Mouse (Mus musculus): ENCODE results near the gene Fabp3.

DNA sequence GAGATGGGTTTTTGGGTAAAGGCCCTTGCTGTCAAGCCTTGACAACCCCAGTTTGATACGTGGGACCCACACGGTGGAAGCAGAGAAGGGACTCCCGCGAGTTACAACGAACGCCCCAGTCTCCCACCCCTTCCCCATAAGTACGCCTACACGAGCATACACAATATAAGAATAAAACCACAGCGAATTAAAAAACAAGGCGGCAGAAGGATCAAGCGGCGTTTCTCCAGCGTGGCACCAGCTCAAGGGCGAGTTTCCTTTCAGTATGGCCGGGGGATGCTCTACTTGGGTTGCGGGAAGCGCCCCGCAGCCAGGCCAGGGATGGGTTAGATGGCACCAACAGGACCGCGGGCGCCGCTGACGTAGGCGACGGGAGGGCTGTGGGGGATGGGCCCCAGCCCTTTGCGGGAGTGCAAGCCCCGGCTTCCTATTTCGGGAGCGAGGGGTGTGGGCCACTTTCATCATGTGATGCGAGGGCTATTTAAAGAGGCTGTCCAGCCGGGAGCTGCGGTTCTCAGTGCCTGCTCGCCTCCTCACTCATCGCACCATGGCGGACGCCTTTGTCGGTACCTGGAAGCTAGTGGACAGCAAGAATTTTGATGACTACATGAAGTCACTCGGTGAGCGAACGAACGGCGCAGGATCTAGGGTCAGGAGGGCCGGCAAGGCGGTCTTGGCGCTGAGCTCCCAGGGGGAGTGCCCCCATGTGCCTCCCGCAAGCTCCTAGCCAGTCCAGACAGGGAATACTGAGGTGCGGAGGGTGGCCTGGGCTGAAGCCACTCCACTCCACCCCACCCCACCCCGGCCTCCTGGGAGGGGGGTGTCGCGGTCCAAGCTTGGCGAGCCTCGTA is at the start of gene Fabp3, which contains the start of gene Gm10570:
- TF ChIP-seq RAD21 (IDR thresholded peaks at IDR 0.05; ENCODE audit: low read depth, low read length) (no peak), CTCF (IDR thresholded peaks at IDR 0.05 in 2 of 3, conservative IDR thresholded peaks at IDR 0.05 in 1 of 3; ENCODE audit: control insufficient read depth in 1 of 3, insufficient read depth in 1 of 3, low read depth in 2 of 3, low read length in 3 of 3, poor library complexity in 1 of 3, severe bottlenecking in 1 of 3) (no peak), JUND (IDR thresholded peaks at IDR 0.05; ENCODE audit: low read depth, low read length) (no peak), SMC3 (IDR thresholded peaks at IDR 0.05; ENCODE audit: low read depth, low read length) (no peak), EP300 (IDR thresholded peaks at IDR 0.05; ENCODE audit: low read depth in 1 of 2, low read length in 2 of 2) (no peak), CHD1 (IDR thresholded peaks at IDR 0.05; ENCODE audit: low read depth, low read length) (no peak), POLR2A (IDR thresholded peaks at IDR 0.05; ENCODE audit: control insufficient read depth in 1 of 2, insufficient read depth in 1 of 2, low read depth in 1 of 2, low read length in 2 of 2, poor library complexity in 1 of 2) (peak in 1 of 2 experiments; percentile 20; a peak in 1 of 4 replicates), NRF1 (IDR thresholded peaks at IDR 0.05; ENCODE audit: insufficient read depth, low read depth, low read length, poor library complexity, severe bottlenecking) (no peak), CHD2 (IDR thresholded peaks at IDR 0.05; ENCODE audit: low read length) (no peak), GATA1 (IDR thresholded peaks at IDR 0.05; ENCODE audit: low read depth, low read length) (no peak), TCF12 (IDR thresholded peaks at IDR 0.05; ENCODE audit: low read depth, low read length) (no peak)
